Mouse (Mus musculus) CD4-positive naive resting alpha-beta T cell, adult 57 days (primary cell): ENCODE results near the gene Cit. TPM values are rescaled to one million over a fixed set of nuclear protein-coding genes. Genes with fewer than 3 reads are reported as not detected.

Experiments
- total RNA-seq: library from RNA; stranded (reverse); gene quantifications from one replicate; pipeline ENCODE4 v1.2.4, GENCODE M21; 2023

Gene Cit
- 2.7 TPM for total RNA-seq

DNA sequence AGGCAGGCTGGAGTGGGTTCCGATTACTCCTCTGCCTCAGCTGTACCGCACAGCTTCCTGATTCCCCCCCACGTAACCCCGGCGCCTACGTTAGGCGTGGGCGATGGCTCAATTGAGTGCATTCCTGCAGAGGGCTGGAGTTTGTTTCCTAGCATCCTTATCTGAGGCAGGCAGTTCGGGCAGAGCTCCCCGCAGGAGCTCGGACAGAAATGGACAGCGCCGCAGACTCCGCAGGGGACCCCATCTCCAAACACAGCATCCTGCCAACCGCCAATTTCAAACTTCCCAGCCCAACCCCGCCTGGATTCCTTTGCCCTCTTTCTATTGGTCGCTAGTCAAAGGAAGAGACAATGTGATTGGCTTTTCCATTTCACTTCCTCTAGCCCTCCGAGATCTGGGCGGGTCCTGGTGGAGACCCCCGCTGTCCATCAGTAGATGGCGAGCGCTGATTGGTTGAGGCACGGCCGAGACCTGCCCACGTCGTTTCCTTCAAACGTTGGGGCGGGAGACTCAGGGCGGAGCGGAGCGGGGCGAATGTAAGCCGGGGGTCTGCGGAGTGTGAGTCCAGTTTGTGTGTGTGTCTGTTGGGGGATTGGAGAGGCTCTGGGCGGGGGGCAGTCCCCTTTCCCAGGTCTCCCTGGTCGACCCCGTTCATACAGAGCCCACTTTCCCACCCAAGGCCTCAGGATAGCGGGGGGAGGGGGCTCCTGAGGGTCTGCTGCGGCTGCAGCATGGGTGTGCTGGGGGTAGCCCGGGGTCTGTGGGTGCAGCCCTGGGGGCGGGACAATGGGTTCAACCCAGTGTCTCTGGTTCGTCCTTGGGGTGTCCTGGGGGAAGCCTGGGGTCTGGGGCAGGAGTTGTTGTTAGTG, at the start of gene Cit:
Gene Cit, plus strand, starts transcription at position 513 of the 869 bp plus-strand sequence.

DNA sequence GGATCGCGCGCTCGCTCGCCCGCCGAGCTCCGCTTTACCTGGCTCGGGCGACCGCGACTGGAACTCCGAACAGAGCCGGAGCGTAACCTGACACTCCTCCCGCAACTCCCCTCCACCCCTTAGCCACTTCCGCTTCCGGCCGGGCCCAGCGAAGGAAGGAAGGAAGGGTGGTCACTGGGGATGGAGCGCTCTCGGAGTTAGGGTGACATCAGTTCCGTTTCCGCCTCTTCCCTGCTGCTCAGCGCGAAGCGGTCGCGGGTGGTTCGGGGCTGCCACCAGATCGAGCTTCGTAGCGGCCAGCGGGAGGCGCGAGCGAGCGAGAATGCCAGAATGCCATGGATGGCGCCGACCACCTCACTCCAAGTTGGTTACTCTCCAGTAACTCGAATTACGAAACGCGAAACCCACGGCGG, 179.3 kb downstream of the Cit start, which contains the start of gene Prkab1:
Gene Prkab1, minus strand, starts transcription at position 182 of the 413 bp plus-strand sequence.

Other genes with a start within 250 kb of the Cit start
- 72.9 TPM for gene Rab35, start 213.4 kb upstream of the Cit start, total RNA-seq
- 108 TPM for gene Bicdl1, start 113.7 kb upstream of the Cit start, total RNA-seq
- gene Prkab1, start 179.2 kb downstream of the Cit start, total RNA-seq: 90.3 TPM
- not detected for gene Tmem233, start 238.0 kb downstream of the Cit start, total RNA-seq